Mouse (Mus musculus) olfactory bulb, adult 2 months (tissue): ENCODE measurements around the gene Sfxn4.

Experiments
- CTCF ChIP-seq: fragments of 200-500 bp; IDR thresholded peaks from 2 replicates; pipeline ENCODE4 v1.5.1; 2012; ENCODE audit warnings: low read depth, mild to moderate bottlenecking, low read length, moderate library complexity; ENCODE audit not compliant: insufficient read depth
- POLR2A ChIP-seq: fragments of 200-500 bp; IDR thresholded peaks from 2 replicates; pipeline ENCODE4 v1.6.1; 2012; ENCODE audit warnings: mild to moderate bottlenecking, low read depth, low read length, moderate library complexity; ENCODE audit not compliant: insufficient read depth

DNA sequence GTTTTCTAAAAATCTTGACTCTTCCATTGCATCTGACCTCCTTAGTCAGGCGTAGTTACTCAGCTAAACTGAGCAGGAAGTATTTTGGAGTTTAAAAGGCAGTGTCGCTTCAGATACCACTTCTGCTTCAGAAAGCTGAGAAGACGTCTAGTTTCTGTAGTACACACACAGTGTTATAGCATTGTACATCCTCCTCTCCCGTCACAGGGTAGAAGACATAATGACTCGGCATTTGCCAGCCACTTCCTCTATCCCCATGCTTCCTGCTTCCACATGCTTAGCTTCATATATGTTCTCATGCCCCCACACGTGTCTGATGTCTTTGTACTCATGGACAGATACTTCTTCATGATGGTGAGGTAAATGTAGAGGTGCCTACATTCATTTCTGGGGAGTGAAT lies 42.6 kb downstream of the Sfxn4 start:
- TF ChIP-seq CTCF, result no peak
- no peak for TF ChIP-seq POLR2A
